Comparison of ENCODE assay signal across 18 mouse cellular contexts in genomic region chr3:78236920-78237319, GRCm38 (mm10).
DNase-seq lines count a peak whose midpoint lies in the region; ATAC-seq and TF ChIP-seq lines count a peak whose summit lies in the region.
"Had no signal": no experiment of that assay in that cellular context is flagged by ENCODE, and none has a peak within 500 bp of the region (broad histone marks: within the 10 kb centered on the region; RNA-seq: fewer than 3 reads in every experiment).

No protein-coding gene starts in this region.

- no peak overlapping the region for H3K4me3 ChIP-seq in forebrain, embryonic 14.5 days (ENCODE audit: low read depth, low read length)
- no peak overlapping the region for H3K4me3 ChIP-seq in forebrain, embryonic 10.5 days
- no peak overlapping the region for H3K4me3 ChIP-seq in kidney, adult 2 months (ENCODE audit: insufficient read depth, low read depth, low read length)

- H3K9ac ChIP-seq in forebrain, embryonic 14.5 days (ENCODE audit: low read length): no peak overlapping the region

- H3K27ac ChIP-seq in forebrain, embryonic 14.5 days (ENCODE audit: low read depth, low read length): no peak overlapping the region
- H3K27ac ChIP-seq in forebrain, embryonic 10.5 days: no peak overlapping the region
- H3K27ac ChIP-seq in kidney, adult 2 months (ENCODE audit: insufficient read depth, low read depth, low read length): no peak overlapping the region
- H3K27ac ChIP-seq: macrophage had no signal

- no peak for TF ChIP-seq POLR2A in kidney, adult 2 months (IDR thresholded peaks at IDR 0.05; ENCODE audit: low read depth, low read length)

- H3K9me3 ChIP-seq in forebrain, embryonic 14.5 days (replicated peaks; ENCODE audit: control insufficient read depth, low read length): no peaks in the 10 kb centered on the region
- H3K9me3 ChIP-seq in forebrain, embryonic 10.5 days: no peaks in the 10 kb centered on the region

- no peak for ATAC-seq in forebrain, embryonic 14.5 days
- ATAC-seq: activated CD4-positive, CD25-positive, alpha-beta regulatory T cell, adult 4 months had no signal

- no peaks in the 10 kb centered on the region for H3K4me1 ChIP-seq in forebrain, embryonic 14.5 days (ENCODE audit: control insufficient read depth, insufficient read depth, low read length)
- H3K4me1 ChIP-seq in forebrain, embryonic 10.5 days: no peaks in the 10 kb centered on the region
- H3K4me1 ChIP-seq in kidney, adult 2 months (ENCODE audit: control insufficient read depth, insufficient read depth, low read length): no peaks in the 10 kb centered on the region

- H3K36me3 ChIP-seq in forebrain, embryonic 14.5 days (ENCODE audit: control insufficient read depth, insufficient read depth, low read length): no peaks in the 10 kb centered on the region
- H3K36me3 ChIP-seq in forebrain, embryonic 10.5 days (replicated peaks): no peaks in the 10 kb centered on the region
- H3K36me3 ChIP-seq in kidney, adult 2 months (ENCODE audit: control insufficient read depth, insufficient read depth, low read length): no peaks in the 10 kb centered on the region

- TF ChIP-seq CTCF in kidney, adult 2 months (conservative IDR thresholded peaks at IDR 0.05; ENCODE audit: insufficient read depth, insufficient read length, low read depth, low read length): no peak

- H3K27me3 ChIP-seq in forebrain, embryonic 14.5 days (replicated peaks; ENCODE audit: control insufficient read depth, insufficient read depth, low read length): no peaks in the 10 kb centered on the region
- H3K27me3 ChIP-seq in forebrain, embryonic 10.5 days (ENCODE audit: poor library complexity, severe bottlenecking): no peaks in the 10 kb centered on the region
- no peaks in the 10 kb centered on the region for H3K27me3 ChIP-seq in kidney, adult 2 months (replicated peaks; ENCODE audit: control insufficient read depth, insufficient read depth, low read length)

- peak; percentile 18 for DNase-seq in cerebellum, postnatal 10 days
- no peak for DNase-seq in cerebellum, adult 11-12 months
- DNase-seq in forebrain, embryonic 14.5 days (ENCODE audit: low spot score): peak; percentile 6
- no peak for DNase-seq in forebrain, embryonic 10.5 days (ENCODE audit: extremely low spot score, low spot score)
- DNase-seq in kidney, postnatal 14 days: peak; percentile 1
- DNase-seq in kidney, adult 2 months: no peak
- peak; percentile 6 for DNase-seq in right cerebral cortex, postnatal 14 days
- no peak for DNase-seq in right cerebral cortex, postnatal 25 days
- DNase-seq: adrenal gland, adult 8-10 months; cerebellum, adult 9-11 months; gastrocnemius, postnatal 36 days; heart, postnatal 36 days; kidney, adult 8-10 months; kidney, postnatal 10 days; thymus, postnatal 14 days had no signal

- H3K4me2 ChIP-seq in forebrain, embryonic 14.5 days (ENCODE audit: low read length): no peak overlapping the region
- H3K4me2 ChIP-seq: midbrain, embryonic 11.5 days had no signal

- 84% methylated on average over 7 of the region's 7 CpGs for WGBS in forebrain, embryonic 14.5 days
- 90% methylated on average over 7 of the region's 7 CpGs for WGBS in forebrain, embryonic 10.5 days
- 72% methylated on average over 7 of the region's 7 CpGs for WGBS in kidney, adult 2 months

Comparison
In these comparisons a context has a peak if more than half of its experiments do, and no peak if none do; other contexts are left out.
1. DNase-seq: peak in cerebellum, postnatal 10 days (2 of 2), forebrain, embryonic 14.5 days (single experiment), kidney, postnatal 14 days (single experiment) and right cerebral cortex, postnatal 14 days (single experiment); none in cerebellum, adult 11-12 months (single experiment), forebrain, embryonic 10.5 days (single experiment), kidney, adult 2 months (single experiment) and right cerebral cortex, postnatal 25 days (single experiment).